Mouse (Mus musculus): ENCODE results near the gene Scgb3a1.
A peak's percentile ranks its signal among the peaks of the same experiment; 100 is the strongest.

The Scgb3a1 gene

DNA sequence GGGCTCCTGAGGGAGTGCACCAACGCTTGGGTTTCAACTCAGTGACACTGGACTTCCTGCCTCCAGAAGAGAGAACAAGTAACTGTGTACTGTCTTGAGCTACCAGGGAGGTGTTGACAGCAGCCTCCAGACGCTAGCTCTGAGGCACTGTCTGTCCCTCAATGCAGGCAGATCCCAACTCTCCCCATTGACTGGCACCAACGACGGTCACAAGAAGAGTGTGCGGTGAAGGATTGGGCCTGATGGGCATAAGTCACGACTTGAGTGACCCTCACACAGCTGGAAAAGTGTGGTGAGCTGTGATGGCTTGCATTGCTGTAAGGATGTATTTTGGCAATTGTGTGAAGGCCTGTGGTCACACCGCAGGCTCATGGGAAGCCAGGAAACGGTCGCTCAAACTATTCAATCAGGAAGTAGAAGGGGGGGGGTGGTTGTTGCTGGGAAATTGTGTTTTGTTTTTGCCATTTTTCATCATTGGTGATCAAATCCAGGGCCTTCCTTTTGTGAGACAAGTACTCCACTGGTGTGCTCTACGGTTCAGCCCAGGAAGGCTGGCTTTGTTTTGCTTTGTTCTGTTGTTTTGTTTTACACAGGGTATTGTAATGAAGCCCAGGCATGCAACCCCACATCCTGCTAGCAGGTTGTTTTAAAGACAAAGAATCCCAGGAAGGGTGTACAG lies 4.5 kb upstream of the Scgb3a1 start:
- DNase-seq = peak; percentile 43 to 76

DNA sequence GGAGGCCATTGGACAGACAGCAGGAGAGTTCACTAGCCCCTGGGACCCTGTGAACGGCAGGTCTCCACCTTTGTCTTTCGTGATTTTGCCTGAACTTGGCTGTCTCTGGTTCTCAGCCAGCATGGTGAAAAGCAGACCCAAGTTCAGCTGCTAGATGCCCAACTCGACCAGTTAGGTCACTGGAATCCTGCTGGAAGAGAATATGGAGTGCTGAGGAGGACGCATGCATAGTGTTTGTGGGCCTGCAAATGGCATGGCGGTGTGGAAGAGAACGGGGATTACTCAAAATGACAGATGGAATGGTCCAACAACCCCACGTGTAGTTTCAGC lies 4.0 kb upstream of the Scgb3a1 start:
- DNase-seq = no peak

DNA sequence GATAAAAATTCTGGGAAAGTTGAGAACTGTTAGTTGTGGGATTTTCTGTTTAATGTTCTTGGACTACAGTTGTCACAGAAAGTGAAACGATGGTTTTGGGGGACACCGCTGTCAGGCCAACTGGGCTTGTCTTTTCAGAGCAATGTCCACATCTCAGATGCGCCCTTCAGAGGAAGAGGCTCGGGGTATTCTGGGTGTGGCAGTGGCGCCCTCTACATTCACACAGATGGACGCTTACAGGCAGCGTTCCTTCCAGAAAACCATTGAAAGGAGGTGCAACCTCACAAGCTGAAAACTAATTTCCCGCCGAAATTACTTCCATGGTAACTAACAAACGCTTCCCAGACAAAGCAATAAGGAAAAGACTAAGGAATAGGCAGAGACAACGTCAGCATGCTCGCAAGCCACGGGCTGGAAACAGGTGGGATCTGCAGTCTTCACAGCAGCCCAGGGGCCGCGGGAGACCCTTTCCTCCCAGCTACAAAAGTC lies 1.1 kb upstream of the Scgb3a1 start:
- DNase-seq = no peak

DNA sequence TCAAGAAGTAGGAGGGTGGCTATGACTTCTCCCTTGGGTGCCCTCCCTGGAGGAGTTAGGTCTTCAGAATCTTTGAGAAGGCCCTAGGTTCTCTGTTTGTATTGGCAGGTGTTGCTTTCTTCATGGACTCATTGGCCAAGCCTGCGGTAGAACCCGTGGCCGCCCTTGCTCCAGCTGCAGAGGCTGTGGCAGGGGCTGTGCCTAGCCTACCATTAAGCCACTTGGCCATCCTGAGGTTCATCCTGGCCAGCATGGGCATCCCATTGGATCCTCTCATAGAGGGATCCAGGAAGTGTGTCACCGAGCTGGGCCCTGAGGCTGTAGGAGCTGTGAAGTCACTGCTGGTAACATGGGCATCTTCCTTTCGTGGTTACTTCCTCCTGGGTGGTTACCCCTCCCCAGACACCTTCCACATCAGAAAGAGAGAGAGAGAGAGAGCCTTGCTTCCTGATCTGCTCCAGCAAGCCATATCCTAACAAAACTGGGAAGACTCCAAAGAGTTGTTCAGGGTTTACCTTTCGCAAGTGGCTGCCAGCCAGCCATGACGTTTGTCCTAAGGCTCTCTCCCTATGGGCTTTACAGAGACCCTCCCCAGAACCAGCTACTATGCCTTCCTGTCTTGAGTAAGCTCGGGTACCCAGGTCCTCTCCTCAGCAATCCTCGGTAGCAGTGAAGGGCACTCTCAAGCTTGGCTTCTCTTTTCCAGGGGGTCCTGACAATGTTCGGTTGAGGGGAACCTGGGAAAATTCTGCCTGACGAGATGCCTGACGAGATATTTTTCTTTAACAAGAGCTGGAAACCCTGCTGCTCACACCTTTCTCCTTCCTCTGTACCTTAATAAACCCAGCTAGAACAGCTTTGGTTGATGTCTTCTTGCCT lies 1.1 kb downstream of the Scgb3a1 start:
- no peak for DNase-seq

DNA sequence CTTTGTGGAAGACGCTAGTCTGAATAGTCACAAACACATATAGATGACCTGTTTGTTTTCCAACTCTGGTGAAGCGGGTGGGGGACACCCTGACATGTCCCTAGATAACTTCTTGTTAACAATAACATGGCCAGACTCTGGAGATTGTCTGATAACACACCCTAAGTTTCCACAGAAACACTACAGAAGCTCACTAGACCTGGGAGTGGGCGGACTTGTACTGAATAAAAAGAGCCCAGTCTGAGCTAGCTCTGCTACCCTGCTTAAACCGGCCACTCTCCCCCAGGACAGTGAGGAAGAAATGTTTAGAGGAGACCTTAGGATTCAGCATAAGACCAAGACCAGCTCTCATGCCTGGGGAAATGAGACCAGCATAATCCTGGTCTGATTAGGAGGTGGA lies 2.1 kb downstream of the Scgb3a1 start:
- no peak for DNase-seq

DNA sequence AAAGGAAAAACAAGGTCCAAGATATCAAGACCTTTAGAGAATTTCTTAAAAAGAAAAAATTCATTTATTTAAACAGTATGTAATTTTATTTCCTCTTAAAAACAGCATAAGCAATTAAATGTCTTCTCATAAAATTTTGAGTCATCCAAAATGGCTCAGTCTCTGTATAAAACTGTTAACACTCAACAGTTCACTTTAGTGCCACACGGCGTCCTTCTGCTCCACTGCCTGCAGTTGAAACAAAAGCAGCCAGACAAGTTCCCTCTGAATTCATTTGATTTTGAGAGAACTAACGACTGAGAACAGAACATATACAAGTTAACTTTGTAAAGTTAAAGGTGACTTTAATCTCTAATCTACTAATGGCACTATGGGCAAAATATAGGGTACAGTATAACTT lies 10.0 kb downstream of the Scgb3a1 start:
- DNase-seq = no peak

DNA sequence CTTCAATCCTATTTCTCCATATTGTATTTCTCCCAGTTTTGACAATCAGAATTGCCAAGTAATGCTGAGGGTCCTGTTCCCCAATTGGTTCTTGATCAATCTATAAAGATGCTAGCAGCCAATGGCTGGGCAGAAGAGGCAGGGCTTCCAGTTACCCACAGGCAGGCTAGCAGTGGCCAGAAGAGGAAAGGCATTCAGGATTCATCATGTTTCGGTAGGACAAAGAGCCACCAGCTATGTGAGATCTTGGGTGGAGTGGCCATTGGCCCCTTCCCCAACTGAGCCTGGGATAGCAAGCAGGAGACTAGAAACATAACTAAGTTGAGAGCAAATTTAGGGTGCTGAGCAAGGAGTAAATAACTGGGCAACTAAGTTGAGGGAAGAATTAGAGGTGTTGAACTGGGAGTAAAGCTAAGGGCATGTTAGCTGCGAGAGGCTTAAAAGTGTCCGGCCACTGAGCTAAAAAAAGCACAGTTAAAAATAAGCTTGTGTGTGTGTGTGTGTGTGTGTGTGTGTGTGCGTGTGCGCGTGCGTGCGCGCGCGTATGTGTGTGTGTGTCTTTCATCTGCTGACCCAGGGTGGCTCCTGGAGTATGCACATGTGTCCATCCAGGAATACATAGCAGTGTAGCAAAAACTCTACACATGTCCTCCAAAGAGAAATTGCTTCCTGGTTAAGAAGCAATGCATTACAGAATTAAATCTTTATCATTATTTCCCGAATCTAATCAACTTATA lies 21.0 kb downstream of the Scgb3a1 start:
- no peak for DNase-seq

DNA sequence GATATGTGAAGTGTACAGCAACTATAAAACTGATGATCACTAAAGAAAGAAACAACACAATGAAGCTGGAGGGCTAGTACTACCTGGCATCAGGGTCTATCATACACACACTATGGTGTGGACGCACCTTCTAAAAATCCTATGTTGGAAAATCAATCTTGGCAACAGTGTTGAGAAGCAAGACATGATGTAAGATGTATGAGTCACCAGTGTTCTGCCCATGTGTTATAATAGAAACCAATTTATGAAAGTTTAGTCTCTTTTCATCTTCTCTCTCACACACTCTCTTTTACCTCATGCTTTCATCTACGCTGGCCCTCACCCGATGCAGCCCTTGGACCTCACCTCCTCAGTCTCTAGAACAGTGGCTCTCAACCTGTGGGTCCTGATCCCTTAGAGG lies 31.6 kb downstream of the Scgb3a1 start:
- no peak for DNase-seq

DNA sequence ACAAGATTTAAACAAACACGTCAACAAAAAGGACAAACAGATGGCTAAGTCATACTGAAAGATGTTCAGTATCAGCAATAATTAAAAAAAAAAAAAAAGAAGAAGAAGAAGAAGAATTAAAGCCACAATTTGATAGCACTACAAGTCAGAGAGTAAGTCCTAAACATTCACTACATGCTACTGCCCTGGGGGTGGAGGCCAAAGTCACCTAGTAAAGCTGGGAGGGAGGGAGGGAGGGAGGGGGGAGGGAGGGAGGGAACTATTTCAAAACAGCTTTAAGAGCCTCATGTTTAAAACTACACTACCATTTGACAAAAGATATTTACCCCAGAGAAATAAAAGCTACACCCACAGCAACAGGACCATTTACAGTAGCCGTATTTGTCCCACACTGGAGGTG lies 32.3 kb downstream of the Scgb3a1 start:
- no peak for DNase-seq

DNA sequence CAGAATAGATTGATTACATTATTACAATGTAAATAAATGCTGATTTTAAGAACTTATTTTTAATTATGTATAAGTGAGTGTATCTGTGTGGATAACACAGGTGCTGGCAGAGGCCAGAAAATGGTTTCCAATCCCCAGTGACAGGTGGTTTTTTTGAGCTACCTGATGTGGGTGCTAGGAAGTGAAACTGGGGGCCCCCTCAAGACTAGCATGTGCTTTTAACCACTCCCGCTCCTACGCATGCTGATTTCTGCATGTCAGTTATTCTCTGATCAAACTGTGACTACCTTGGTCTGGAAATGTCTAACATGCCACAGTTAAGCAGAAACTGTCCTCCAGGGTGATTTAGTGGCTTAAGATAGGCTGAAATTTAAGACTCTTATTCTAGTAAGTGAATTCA lies 33.1 kb downstream of the Scgb3a1 start:
- no peak for DNase-seq

DNA sequence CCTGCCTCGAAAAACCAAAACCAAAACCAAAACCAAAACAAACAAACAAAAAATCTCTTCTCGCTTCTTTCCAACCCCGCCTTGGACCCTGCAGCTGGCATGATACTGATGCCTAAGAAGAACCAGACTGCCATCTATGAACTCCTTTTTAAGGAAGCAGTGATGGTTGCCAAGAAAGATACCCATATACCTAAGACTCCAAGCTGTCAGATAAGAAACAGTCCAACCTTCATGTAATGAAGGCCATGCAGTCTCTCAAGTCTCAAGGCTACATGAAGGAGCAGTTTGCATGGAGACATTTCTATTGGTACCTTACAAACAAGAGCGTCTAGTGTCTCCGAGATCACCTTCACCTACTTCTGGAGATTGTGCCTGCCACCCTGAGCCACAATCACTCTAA lies 34.4 kb downstream of the Scgb3a1 start:
- DNase-seq = no peak

DNA sequence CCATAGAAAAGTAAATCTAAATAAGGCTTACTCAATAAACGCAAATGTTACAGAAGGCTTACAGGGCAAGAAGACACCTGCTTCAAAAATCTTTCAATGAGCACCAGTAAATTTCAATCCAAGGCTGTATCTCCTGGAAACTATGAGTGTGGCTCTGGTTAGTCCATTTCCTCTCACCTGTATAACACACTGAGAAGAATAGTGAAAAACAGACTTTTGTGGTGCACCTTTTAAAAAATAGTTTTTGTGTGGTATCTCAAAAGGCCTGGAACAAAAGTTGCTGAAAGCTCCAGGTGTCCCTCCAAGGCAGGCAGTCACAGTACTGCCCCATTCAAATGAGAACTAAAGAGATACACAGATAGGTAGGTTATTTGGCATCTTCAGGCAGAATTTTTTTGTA lies 35.7 kb downstream of the Scgb3a1 start:
- DNase-seq = no peak

DNA sequence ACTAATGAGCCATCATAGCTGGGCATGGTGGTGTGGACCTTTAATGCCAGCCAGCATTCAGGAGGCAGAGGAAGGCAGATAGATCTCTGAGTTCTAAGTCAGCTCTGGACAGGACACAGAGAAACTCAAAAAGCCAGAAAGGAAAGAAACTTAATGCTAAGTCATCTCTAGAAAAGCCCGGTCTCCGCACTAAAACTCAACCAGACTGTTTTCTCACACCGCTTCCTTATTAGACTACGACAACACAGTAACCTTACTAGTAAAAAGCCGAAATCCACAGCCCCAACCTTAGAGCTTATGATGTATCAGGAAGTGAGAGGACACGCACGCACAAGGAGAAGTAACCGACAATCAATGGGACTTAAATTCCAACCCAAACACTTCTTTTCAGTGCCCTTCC lies 38.6 kb downstream of the Scgb3a1 start:
- no peak for DNase-seq

DNA sequence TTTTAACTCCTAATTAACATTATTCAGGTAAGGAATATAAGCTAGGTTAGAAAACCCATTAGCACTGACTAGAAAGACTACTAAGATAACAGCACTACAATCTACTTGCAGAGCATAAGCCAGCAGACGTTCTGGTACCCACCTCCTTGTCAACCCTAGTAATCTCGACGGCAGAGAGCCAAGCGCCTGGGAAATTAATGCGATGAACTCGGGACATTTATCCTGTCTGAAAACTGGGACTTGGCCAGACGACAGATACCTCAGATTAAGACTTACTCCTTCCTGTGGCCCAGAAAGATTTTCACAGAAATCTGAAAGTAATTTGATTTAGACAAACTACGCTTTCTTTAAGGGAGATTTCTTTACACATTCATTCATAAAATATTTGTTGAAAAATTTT lies 41.4 kb downstream of the Scgb3a1 start:
- DNase-seq = no peak

DNA sequence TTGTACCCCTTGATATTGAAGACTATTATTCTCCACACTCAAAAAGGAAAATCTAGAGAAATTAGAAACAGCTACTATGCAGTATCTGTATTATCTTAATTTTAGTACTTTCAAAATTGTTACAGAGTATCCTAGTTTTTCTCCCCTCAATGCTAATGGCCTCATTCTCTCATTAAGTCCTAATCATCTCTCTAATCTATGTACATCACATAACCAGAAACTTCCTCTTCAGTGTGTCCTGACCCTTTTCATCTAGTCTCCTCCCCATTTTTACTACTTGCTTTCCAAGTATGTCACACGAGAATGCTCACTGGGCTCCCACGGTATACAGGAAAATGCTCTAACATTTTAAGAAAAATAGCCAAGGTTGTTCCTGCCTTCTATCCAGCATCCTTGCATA lies 44.4 kb downstream of the Scgb3a1 start:
- DNase-seq = no peak

DNA sequence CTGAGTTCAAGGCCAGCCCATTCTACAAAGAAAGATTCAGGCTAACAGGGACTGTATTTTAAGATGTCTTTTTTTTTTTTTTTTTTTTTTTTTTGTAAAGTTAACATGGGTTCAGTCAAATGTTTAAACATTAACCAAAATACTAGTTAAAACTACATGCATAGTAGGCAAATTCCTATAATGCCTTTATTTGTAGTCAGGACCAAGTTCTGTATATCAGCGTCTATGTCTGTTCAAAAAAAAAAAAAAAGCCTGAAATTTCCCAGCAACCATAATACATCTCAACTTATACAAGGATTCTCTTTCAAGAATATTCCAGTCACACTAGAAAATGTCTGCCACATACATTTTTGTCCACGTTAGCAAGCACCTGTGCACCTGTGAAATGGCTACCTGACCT lies 47.3 kb downstream of the Scgb3a1 start:
- DNase-seq = no peak

DNA sequence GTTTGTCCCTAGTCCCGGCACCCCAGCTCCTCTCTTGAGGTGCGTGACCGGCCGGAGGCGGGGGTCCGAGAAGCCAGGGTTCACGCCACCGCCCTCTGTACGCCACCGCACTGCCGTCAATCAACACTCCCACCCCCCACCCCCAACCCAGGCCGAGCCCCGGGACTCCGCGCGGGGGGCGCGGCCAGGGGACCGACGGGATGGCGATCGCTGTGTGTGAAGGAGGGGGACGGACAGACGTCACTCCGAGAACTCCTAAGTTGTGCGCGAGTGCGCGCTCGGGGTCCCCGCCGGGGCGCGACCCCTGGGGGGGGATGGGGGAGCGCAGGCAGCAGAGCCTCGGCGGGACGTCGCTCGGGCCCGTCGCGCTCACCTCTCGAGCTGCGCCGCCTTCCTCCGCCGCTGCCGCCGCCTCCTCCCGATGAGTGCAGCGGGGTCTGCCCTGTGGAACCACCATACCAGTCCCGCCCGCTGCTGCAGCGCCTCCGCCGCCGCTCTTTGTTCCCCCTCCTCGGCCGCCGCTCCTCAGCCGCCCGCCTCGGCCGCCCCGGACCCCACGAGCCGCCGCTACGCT lies 48.7 kb downstream of the Scgb3a1 start:
- peak; percentile 64 to 74 for DNase-seq

DNA sequence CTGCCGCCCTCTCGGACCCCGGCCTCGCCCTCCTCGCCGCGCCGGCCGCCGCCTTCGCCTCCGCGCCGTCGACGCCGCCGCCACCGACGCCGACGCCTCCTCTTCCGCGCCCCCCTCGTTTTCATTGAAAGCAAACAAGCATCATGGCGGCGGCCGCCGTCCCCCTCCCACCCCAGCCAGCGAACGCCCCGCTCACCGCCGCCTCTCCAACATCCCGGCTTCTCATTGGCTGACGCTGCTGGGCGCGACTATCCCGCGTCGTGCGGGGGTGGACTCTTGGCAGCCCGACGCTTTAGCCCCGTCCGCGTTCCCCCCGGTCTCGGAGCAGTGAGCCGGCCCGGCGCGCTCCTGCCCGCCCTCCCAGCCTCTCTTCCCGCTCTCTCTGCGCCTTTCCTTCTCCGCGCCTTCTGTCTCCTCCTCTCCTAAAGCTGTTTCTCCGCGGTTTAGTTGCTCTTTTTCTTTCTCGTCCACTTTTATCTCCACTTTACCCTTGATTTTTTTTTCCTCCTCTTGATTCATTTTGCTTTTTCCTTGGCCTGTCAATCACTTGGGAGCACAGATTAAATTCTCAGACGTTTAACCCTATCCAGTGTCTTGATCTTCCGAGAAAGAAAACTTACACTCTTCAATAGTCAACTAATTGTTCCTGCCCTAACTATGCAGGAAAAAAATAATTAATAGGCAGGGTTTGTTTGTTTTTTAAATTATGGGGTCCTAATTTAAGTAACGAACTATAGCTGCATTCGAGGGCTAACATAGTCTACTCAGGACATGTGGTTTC lies 49.3 kb downstream of the Scgb3a1 start, which contains the start of gene Cnot6:
Cnot6 (minus strand) TSS at position 169 of the 781 bp plus-strand sequence.
- peak; percentile 99 for DNase-seq

DNA sequence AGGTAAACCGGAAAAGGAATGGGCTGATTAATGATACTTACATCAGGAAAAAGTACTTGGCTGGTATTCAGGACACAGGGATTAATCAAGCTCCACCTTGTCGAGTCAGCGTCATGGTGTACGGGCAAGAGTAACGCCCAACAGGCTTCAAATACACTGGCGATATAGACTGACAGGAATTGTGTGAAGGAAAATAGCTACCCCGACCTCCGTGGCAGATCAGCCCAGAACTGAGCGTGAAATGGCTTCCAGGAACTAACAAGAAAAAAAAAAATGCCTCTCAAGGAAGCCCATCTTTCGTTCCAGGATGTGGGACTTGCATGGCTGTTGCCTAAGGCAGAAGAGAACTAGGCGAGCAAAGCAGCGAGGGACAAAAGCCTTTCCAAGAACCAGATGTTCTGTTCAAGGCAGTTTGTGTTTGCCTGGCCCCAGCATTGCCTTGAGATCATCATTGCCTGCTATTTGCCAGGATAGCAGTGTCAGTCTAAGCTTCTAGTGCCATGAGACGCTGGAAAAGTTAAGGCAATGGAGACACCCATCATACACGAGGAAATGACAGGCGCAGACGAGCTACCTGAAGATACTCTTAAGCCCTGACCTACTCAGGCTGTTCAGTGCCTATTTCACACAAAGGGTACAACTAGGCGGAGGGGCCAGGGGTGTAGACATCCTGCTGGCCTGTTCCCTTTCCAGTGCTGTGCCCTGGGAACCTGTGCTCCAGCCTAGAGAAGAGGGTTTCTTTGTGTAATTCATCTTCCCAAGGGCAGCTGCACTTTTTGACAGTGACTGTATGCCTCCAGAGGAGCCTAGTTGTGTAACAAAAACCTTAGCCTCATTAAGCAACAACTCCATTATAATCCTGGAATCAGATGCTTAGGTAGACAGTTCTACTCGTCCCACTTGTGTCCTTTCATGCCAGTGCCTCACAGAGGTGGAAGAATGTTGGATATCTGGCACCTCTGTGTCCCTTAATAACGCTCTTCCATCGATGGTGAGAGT lies 50.2 kb downstream of the Scgb3a1 start:
- DNase-seq = peak; percentile 23 to 35

Measured in lung, postnatal 4 days (tissue).